Mouse (Mus musculus) gastrocnemius, adult 8-10 months (tissue): Measurements from ENCODE around the gene Rps27a. TPM values are rescaled to one million over a fixed set of nuclear protein-coding genes. Genes with fewer than 3 reads are reported as not detected.
A peak's percentile ranks its signal among the peaks of the same experiment; 100 is the strongest.
"Not testable (repeated sequence)": the region's sequence is repeated elsewhere in the genome, so short reads cannot be mapped to it uniquely, and the experiment has no call there.

ENCODE experiments used
- DNase-seq, 2 experiments: peaks; one replicate each; pipeline ENCODE4 v3.0.0; 2022; ENCODE audit warnings: low spot score in 2 of 2
- total RNA-seq, 4 experiments: library from RNA; stranded (reverse); gene quantifications; 2 replicates each; pipeline ENCODE4 v1.2.4; 2022

Rps27a gene
- total RNA-seq: 100 to 1,000 TPM; 401 to 487 (median 425) TPM

- peak; percentile 84 to 89 for DNase-seq
Measured at GRCm38 (mm10) chr11:29547752-29548503, at the start of gene Rps27a, which contains the start of gene Clhc1. Gene Rps27a (minus strand): TSS chr11:29548109. Gene Clhc1 (plus strand): TSS chr11:29547950.

DNA sequence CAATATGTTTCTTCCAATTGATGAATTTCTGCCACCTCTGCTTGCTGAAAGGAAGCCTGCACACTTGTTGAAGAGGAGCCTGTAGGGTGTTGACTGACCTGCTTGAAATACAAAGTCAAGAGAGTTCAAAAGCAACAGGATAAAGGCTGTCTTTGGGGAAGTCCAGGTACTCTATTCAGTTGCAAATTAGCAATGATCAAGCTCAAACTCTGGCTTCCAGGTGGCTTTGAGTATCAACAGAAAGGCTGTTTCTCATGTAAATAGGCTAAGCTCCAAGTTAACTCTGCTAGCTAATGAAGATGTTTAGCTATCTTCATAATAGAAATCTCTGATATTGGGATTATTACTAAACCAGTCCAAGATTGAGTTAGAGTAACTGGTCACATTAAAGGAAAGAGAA, 49.2 kb upstream of the Rps27a start:
- no peak for DNase-seq

- DNase-seq: no peak
Measured at GRCm38 (mm10) chr11:29595217-29595616, 47.3 kb upstream of the Rps27a start.

GRCm38 (mm10) chr11:29579610-29580009, 31.7 kb upstream of the Rps27a start:
- DNase-seq: no peak

DNA sequence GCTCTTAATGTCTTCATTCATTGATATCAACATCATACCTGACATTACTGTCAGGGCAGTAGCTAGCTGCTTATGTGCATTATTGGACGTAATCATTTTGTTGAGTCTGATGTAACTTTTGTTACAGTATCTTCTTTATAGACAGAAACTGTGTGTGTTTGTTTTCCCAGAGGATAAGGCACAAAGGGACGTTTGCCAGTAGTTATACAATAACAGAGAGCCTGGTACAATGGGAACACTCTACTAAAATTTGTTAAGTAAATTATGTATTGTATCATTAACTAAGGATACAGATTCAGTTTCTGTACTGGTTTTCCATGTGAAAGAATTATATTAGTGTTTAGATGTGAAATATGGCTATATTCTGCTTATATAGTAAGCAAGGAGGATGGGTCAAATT, 24.7 kb upstream of the Rps27a start:
- no peak for DNase-seq

GRCm38 (mm10) chr11:29571536-29571935, 23.6 kb upstream of the Rps27a start:
- no peak for DNase-seq

DNA sequence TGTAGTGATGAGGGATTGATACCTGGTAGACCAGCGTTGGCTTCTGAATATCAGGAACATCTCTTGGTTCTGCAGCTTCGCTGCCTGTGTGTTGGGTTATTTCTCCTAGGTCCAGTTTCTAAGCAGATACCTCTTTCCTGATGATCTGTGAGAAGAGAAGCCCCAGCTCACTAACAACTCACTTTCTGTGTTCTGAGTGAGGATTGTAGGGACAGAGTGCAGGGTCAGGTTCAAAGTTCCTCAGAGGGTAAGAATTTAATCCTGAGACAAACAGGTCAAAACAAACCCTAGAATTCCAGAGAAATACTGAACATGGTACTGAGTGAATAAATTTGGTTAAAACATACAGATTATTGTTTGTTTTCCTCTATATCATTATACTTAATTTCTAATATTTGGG, 15.5 kb upstream of the Rps27a start:
- no peak for DNase-seq

DNA sequence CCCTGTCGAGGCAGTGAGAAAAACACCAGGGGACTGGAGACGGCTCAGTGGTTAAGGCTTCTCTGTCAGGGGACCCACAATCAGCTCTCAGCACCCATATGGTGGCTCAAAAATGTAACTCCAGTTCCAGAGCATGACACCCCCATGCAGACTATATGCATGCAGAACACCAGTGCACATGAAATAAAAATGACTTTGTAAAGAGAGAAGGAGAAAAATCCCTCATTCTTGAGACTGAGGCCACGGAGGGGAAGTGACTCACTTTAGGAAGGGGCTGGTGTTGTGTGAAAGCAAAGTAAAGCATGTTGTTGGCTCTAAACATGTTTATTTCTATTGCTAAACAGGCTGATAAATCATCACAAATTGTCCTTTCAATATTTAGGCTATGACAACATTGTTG, 13.1 kb upstream of the Rps27a start:
- no peak for DNase-seq

GRCm38 (mm10) chr11:29560452-29560851, 12.5 kb upstream of the Rps27a start:
- DNase-seq: no peak

GRCm38 (mm10) chr11:29549425-29549778, 1.5 kb upstream of the Rps27a start:
- no peak for DNase-seq

DNA sequence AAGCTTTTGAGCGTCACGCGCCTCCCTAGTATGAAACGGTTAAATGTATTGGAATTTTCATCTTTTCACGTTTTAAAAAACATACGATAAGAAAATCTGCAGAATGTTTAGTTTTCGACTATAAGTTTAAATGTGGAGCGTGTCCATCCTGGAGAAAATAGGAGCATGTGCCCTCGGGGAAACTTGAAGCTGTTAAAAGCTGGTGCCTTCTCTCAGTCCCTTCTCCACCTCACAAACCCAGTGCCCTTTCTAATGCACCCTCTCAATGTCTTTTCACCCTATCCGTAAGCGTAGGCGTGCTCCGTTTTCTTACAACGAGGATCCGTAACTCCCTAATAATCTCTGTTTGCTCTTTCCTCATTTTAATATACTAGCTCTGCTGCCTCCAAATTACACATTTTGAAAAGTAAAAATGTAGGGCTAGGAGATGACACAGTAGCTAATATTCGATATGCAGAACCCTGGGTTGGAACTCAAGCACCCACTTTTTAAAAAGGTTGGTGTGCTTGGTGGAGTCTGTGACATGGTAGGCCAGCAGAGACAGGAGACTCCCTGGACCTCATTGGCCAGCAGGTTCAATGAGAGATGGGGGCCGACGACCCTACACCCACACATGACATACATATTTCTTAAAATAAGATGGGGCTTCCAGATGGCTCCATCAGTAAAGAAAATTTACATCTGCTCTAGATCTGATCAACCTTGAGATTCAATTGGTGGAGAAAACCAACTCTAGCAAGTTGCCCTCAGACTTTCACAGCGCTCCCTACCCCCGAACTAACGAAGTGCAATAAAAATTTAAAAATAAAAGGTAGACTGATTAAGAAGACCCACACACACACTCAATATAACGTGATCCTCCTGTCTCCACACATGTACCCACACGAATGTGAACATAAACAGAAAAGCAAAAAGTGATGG, 855 bp upstream of the Rps27a start:
- DNase-seq: no peak

DNA sequence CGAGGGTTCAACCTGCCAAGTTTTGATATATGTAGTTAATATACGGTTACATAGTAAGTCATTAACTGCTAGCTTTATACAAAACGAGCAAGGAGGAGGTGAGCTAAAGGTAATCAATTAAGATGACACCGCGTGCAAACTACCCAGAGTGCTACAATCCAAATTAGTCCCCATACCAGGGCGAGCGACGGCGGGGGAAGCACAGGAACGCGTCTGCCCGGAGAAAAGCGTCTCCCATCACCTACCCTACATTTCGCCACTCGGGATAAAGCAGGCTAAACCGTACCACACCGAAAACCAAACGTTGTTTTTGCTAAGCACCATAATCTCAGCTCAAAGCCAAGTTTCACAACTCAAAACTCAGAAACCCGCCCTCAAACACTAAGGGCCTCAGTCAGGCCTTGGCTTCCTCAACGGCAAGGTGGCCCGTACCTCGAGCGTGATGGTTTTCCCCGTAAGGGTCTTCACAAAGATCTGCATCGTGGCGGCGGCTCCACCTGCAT, 609 bp downstream of the Rps27a start:
- DNase-seq: no peak

DNA sequence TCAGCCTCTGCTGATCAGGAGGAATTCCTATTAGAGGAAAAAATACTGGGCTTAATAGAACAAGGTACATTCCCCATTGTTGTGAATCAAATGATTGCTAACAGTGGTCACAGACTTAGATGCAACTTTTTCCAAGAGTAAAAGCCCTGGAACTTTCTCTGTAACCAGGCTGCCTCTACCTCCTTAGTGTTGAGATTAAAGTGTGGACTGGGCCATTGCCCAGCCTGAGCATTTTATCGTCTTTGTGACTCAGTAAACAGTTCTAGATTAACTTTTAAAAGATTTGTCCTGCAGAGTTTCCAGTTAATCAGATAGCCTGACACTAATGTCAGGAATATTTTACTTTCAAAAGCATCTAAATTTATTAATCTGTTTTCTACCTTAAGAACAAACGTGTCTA, 1.1 kb downstream of the Rps27a start:
- no peak for DNase-seq

- not testable (repeated sequence) for DNase-seq
Measured at GRCm38 (mm10) chr11:29546297-29546696, 1.6 kb downstream of the Rps27a start.

DNA sequence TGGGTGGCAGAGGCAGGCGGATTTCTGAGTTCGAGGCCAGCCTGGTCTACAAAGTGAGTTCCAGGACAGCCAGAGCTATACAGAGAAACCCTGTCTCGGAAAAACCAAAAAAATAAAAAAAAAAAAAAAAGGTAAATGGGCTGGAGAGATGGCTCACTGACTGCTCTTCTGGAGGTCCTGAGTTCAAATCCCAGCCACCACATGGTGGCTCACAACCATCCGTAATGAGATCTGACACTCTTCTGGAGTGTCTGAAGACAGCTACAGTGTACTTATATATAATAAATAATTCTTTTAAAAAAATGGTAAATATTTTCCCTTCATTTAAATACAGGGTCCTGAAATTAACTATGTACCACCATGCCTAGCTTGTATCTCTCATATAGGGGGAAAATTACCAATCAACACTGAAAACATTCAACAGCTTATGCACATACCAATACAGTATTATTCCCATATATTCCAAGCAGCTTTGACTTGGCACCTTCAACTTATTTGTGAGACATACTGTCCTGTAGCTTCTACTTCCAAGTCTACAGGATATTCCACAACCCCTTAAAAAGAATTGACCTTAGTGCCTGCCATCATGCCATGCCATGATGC, 2.7 kb downstream of the Rps27a start:
- DNase-seq: not testable (repeated sequence)

GRCm38 (mm10) chr11:29544225-29544945, 3.5 kb downstream of the Rps27a start:
- DNase-seq: no peak

DNA sequence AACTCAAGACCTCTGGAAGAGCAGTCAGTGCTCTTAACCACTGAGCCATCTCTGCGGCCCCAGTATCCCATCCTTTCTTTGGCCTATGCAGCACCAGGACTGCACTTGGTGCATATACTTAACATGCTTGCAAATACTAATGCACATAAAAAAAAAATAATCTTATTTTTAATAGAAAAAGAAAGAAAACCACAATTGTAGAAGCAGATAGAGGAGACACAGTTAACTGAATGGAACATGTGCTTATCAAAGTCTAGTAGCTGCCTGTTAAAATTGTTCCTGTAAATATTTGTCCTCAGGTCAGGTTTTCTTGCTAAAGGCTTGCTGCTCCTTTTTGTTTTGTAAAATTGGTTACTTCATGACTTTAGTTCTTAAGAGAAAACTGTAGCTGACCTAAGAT, 9.7 kb downstream of the Rps27a start:
- DNase-seq: no peak

- peak; percentile 40 to 50 for DNase-seq
Measured at GRCm38 (mm10) chr11:29525988-29526794, 21.7 kb downstream of the Rps27a start, which contains the start of gene Mtif2. Gene Mtif2 (plus strand): TSS chr11:29526408.

DNA sequence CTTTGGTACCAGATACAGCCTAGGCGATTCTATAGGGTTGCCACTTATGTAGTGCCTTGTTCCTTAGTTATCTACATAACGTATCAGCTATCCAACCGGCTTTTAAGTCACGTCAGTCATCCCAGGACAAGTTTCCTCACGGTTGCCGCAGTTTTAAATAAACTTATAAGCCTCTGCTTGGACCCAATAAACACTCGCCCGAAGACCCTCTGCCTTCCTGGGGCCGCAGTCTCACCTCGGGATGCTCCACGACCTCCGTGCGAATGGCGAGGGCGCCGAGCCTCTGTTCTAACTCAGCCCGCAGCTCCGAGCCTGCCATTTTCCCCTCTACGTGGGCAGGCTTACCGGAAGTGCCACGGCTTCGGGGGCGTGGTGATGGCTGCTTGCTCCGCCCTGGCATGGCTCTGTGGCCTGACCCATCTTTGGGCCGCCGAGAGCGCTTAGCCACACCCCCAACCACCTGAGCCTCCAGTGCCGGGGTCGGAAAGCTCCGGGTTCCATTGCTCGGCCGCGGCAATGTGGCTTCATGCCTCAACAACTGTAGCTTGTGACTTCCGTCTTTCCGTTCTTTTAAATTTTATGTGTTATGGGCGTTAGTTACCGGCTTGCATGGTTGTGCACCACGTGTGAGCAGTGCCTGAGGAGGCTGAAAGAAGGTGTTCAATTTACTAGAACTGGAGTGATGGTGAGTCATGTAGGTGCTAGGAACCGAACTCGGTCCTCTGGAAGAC, 33.1 kb downstream of the Rps27a start, which contains the start of gene Prorsd1:
Prorsd1 (minus strand) TSS at position 352 of the 731 bp plus-strand sequence.
- peak; percentile 83 to 85 for DNase-seq
